Mouse (Mus musculus): Measurements from ENCODE around the gene Zfc3h1.

Zfc3h1 gene

GRCm38 (mm10) chr10:115383644-115384220, 1.0 kb upstream of the Zfc3h1 start:
- DNase-seq (ENCODE audit: low spot score in 2 of 2): no peak

GRCm38 (mm10) chr10:115385018-115386002, 551 bp downstream of the Zfc3h1 start:
- DNase-seq (ENCODE audit: low spot score in 2 of 2): peak; percentile 56 to 68

- DNase-seq (ENCODE audit: low spot score in 2 of 2): no peak
Observed at GRCm38 (mm10) chr10:115387891-115388290, 3.1 kb downstream of the Zfc3h1 start.

GRCm38 (mm10) chr10:115391076-115391475, 6.3 kb downstream of the Zfc3h1 start:
- no peak for DNase-seq (ENCODE audit: low spot score in 2 of 2)

- DNase-seq (ENCODE audit: low spot score in 2 of 2): no peak
Observed at GRCm38 (mm10) chr10:115391896-115392295, 7.1 kb downstream of the Zfc3h1 start.

GRCm38 (mm10) chr10:115406393-115406792, 21.6 kb downstream of the Zfc3h1 start:
- peak in 1 of 2 experiments; percentile 21 for DNase-seq (ENCODE audit: low spot score in 2 of 2)

- no peak for DNase-seq (ENCODE audit: low spot score in 2 of 2)
Observed at GRCm38 (mm10) chr10:115413496-115413895, 28.7 kb downstream of the Zfc3h1 start.

GRCm38 (mm10) chr10:115414056-115414455, 29.3 kb downstream of the Zfc3h1 start:
- DNase-seq (ENCODE audit: low spot score in 2 of 2): no peak

- no peak for DNase-seq (ENCODE audit: low spot score in 2 of 2)
Observed at GRCm38 (mm10) chr10:115421976-115422375, 37.2 kb downstream of the Zfc3h1 start.

- DNase-seq (ENCODE audit: low spot score in 2 of 2): no peak
Observed at GRCm38 (mm10) chr10:115425351-115425750, 40.6 kb downstream of the Zfc3h1 start.

- no peak for DNase-seq (ENCODE audit: low spot score in 2 of 2)
Observed at GRCm38 (mm10) chr10:115437286-115437685, 52.5 kb downstream of the Zfc3h1 start.

GRCm38 (mm10) chr10:115448614-115449013, 63.9 kb downstream of the Zfc3h1 start:
- no peak for DNase-seq (ENCODE audit: low spot score in 2 of 2)

- DNase-seq (ENCODE audit: low spot score in 2 of 2): no peak
Observed at GRCm38 (mm10) chr10:115457368-115458021, 72.7 kb downstream of the Zfc3h1 start.

- no peak for DNase-seq (ENCODE audit: low spot score in 2 of 2)
Observed at GRCm38 (mm10) chr10:115462646-115463045, 77.9 kb downstream of the Zfc3h1 start.

GRCm38 (mm10) chr10:115465072-115465471, 80.3 kb downstream of the Zfc3h1 start:
- no peak for DNase-seq (ENCODE audit: low spot score in 2 of 2)

GRCm38 (mm10) chr10:115465778-115466177, 81.0 kb downstream of the Zfc3h1 start:
- no peak for DNase-seq (ENCODE audit: low spot score in 2 of 2)

GRCm38 (mm10) chr10:115467985-115468384, 83.2 kb downstream of the Zfc3h1 start:
- DNase-seq (ENCODE audit: low spot score in 2 of 2): no peak

GRCm38 (mm10) chr10:115468632-115469031, 83.9 kb downstream of the Zfc3h1 start:
- DNase-seq (ENCODE audit: low spot score in 2 of 2): no peak

GRCm38 (mm10) chr10:115469040-115469439, 84.3 kb downstream of the Zfc3h1 start:
- DNase-seq (ENCODE audit: low spot score in 2 of 2): no peak

GRCm38 (mm10) chr10:115470621-115471334, 86.0 kb downstream of the Zfc3h1 start:
- DNase-seq (ENCODE audit: low spot score in 2 of 2): no peak

GRCm38 (mm10) chr10:115473213-115473961, 88.6 kb downstream of the Zfc3h1 start:
- DNase-seq (ENCODE audit: low spot score in 2 of 2): no peak
